ENCODE assay signal across 22 mouse cellular contexts in the genomic region with DNA sequence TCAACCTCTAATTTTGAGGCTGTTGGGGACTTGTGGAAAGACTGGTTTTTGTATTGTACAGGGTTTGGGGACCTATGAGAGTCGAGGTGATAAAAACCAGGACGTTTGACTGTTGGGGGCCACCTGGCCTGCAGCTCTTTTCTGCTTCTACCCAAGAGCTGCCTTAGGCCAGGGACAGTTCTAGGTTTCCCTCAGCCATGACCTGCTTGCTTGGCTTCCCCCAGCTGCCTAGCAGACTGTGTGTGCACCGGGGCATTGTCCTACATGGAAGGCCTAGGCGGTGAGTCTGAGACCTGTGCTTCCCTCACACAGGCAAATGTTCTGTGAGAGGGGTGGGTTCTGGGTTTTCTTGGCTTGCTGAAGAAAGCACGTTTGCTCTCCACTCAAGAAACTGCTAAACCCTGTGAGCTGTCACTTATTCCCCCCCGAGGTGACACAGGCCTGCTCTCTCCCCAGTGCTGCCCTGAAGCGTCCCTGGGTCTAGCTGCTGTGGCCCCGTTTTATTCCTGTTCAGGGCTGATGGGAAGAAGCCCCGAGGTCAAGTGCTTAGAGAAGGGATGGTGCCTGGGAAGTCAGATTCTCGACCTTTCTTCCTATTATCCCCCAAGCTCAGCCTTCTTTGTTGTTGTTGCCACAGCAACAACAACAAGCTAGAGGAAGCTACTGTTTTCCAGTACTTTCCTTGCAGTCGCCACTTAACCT. TPM values are rescaled to one million over a fixed set of nuclear protein-coding genes. Genes with fewer than 3 reads are reported as not detected.
DNase-seq lines count a peak whose midpoint lies in the region; ATAC-seq and TF ChIP-seq lines count a peak whose summit lies in the region.
"Had no signal": no experiment of that assay in that cellular context is flagged by ENCODE, and none has a peak within 500 bp of the region (broad histone marks: within the 10 kb centered on the region; RNA-seq: fewer than 3 reads in every experiment).

No protein-coding gene starts in this region.

- H3K4me2 ChIP-seq in hindbrain, embryonic 15.5 days = no peak overlapping the region
- H3K4me2 ChIP-seq in hindbrain, embryonic 13.5 days = no peak overlapping the region
- H3K4me2 ChIP-seq: limb, embryonic 13.5 days; liver, embryonic 13.5 days; midbrain, embryonic 15.5 days had no signal

- 43% methylated on average over 11 of the region's 11 CpGs for WGBS in hindbrain, embryonic 15.5 days
- 47% methylated on average over 11 of the region's 11 CpGs for WGBS in hindbrain, embryonic 13.5 days
- 76% methylated on average over 11 of the region's 11 CpGs for WGBS in thymus, adult 2 months

- peak; percentile 45; the same call in 1 of the 2 replicates for ATAC-seq in hindbrain, embryonic 15.5 days (ENCODE audit: low FRiP score, low read depth)
- ATAC-seq in hindbrain, embryonic 13.5 days (ENCODE audit: low FRiP score) = no peak
- ATAC-seq: intestine, embryonic 16.5 days; midbrain, embryonic 15.5 days; Patski had no signal

- no peak for TF ChIP-seq CTCF in thymus, adult 2 months (IDR thresholded peaks at IDR 0.05; ENCODE audit: borderline replicate concordance, control insufficient read depth, extremely low read depth, insufficient read depth, low read length, poor library complexity)

- no peak for TF ChIP-seq POLR2A in thymus, adult 2 months (IDR thresholded peaks at IDR 0.05; ENCODE audit: control insufficient read depth, extremely low read depth, insufficient read depth, low read length, poor library complexity)

- no peaks in the 10 kb centered on the region for H3K4me1 ChIP-seq in hindbrain, embryonic 15.5 days (replicated peaks)
- H3K4me1 ChIP-seq in hindbrain, embryonic 13.5 days (replicated peaks) = 0 out of 2 replicates have a peak, but pooled peaks cover 6% of the 10 kb centered on the region
- H3K4me1 ChIP-seq in thymus, adult 2 months (replicated peaks; ENCODE audit: control insufficient read depth, insufficient read depth, low read length) = peaks cover 45% of the 10 kb centered on the region
- H3K4me1 ChIP-seq: limb, embryonic 13.5 days; liver, embryonic 13.5 days had no signal

- no peaks in the 10 kb centered on the region for H3K36me3 ChIP-seq in hindbrain, embryonic 15.5 days
- H3K36me3 ChIP-seq in hindbrain, embryonic 13.5 days = no peaks in the 10 kb centered on the region
- H3K36me3 ChIP-seq in thymus, adult 2 months (ENCODE audit: control insufficient read depth, insufficient read depth, low read length) = no peaks in the 10 kb centered on the region
- H3K36me3 ChIP-seq: G1E; limb, embryonic 13.5 days; liver, embryonic 13.5 days; midbrain, embryonic 15.5 days had no signal

- no peak for DNase-seq in thymus, adult 2 months
- DNase-seq in thymus, postnatal 4 days = no peak
- peak; percentile 80 for DNase-seq in induced T-regulatory cell, adult 2 months (ENCODE audit: low read depth)
- DNase-seq in frontal cortex, postnatal 14 days (ENCODE audit: low spot score in 2 of 2) = no peak
- no peak for DNase-seq in lung, postnatal 10 days
- DNase-seq: cerebellum, adult 11-12 months; cerebellum, postnatal 10 days; heart, postnatal 4 days; kidney, adult 9 months; kidney, postnatal 14 days; liver, embryonic 13.5 days; lung, adult 2 months; right cerebral cortex, postnatal 14 days; thymus, postnatal 25 days had no signal

- no peak overlapping the region for H3K27ac ChIP-seq in hindbrain, embryonic 15.5 days (replicated peaks)
- no peak overlapping the region for H3K27ac ChIP-seq in hindbrain, embryonic 13.5 days
- H3K27ac ChIP-seq in thymus, adult 2 months (ENCODE audit: control insufficient read depth, insufficient read depth, low read length) = peak overlapping the region; percentile 56
- H3K27ac ChIP-seq: limb, embryonic 13.5 days; liver, embryonic 13.5 days; midbrain, embryonic 15.5 days had no signal

- H3K9ac ChIP-seq in hindbrain, embryonic 15.5 days = no peak overlapping the region
- no peak overlapping the region for H3K9ac ChIP-seq in hindbrain, embryonic 13.5 days
- H3K9ac ChIP-seq: limb, embryonic 13.5 days; liver, embryonic 13.5 days; midbrain, embryonic 15.5 days had no signal

- H3K4me3 ChIP-seq in hindbrain, embryonic 15.5 days = no peak overlapping the region
- H3K4me3 ChIP-seq in hindbrain, embryonic 13.5 days = no peak overlapping the region
- H3K4me3 ChIP-seq in thymus, adult 2 months (ENCODE audit: control insufficient read depth, insufficient read depth, low read length) = no peak overlapping the region
- H3K4me3 ChIP-seq: limb, embryonic 13.5 days; liver, embryonic 13.5 days; midbrain, embryonic 15.5 days; myocyte had no signal

- no peaks in the 10 kb centered on the region for H3K9me3 ChIP-seq in hindbrain, embryonic 15.5 days
- H3K9me3 ChIP-seq in hindbrain, embryonic 13.5 days = no peaks in the 10 kb centered on the region
- H3K9me3 ChIP-seq: G1E; limb, embryonic 13.5 days; liver, embryonic 13.5 days; midbrain, embryonic 15.5 days had no signal

- no peaks in the 10 kb centered on the region for H3K27me3 ChIP-seq in hindbrain, embryonic 15.5 days
- no peaks in the 10 kb centered on the region for H3K27me3 ChIP-seq in hindbrain, embryonic 13.5 days
- no peaks in the 10 kb centered on the region for H3K27me3 ChIP-seq in thymus, adult 2 months (ENCODE audit: control insufficient read depth, insufficient read depth, low read length)
- H3K27me3 ChIP-seq: limb, embryonic 13.5 days; liver, embryonic 13.5 days; midbrain, embryonic 15.5 days; Patski had no signal

RNA-seq across cellular contexts. Expression of a gene that starts 9.8 kb away (rescaled TPM):
- polyA plus RNA-seq in hindbrain, embryonic 15.5 days (2015; fragmentation: Nextera tagmentation; extraction: Ambion mirVana) = 0.25 and 0.28 TPM in 2 replicates
- 0.21 and 0.35 TPM in 2 replicates for polyA plus RNA-seq in hindbrain, embryonic 13.5 days (2015; fragmentation: Nextera tagmentation; extraction: Ambion mirVana)
- 250 and 282 TPM in 2 replicates for polyA plus RNA-seq in thymus, adult 2 months (2012; rRNA removed)
- polyA plus RNA-seq: G1E; intestine, embryonic 16.5 days; liver, embryonic 13.5 days; myocyte; Patski had no signal

Comparison
In these comparisons a context has a peak if more than half of its experiments do, and no peak if none do; other contexts are left out.
1. RNA of a gene that starts 9.8 kb away (polyA plus RNA-seq): 250 to 282 TPM in thymus, adult 2 months; 0.21 to 0.35 TPM in hindbrain, embryonic 13.5 days and 0.25 to 0.28 TPM in hindbrain, embryonic 15.5 days; every median in the first group is over 100 times any median in the second.